Mouse (Mus musculus): ENCODE data around the gene Kif2c.

DNA sequence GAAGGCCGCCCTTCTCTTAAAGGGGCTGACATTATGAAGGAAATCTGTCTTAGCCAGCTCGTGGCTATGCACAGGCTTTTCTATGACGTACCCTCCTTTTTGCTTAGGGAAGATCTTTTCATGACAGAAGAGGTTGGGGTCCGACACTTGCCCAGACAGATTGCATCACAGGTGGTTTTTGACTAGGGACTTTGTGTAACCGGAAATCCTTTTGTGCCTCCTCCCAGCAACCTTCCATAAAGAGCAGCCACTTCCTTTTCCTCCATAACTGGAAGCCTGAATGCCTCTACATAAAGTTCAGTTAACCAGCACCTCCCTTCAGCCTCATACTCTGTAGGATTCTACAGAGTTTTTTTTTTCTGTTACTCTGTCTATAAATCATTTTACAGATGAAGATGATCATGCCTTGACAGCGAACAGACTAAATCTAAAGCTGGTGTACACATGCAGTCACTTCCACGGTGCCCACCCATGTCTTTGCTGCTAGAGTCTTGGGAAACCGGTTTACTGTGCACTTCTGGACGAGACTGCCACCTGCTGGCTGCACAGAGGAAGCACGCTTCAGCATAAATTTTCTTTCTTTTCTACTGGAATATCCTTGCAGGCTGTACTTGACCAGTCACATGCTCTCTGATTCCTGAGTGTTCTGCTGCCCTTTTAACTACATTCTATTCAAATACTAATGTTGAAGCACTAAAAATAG, 36.2 kb upstream of the Kif2c start:
- TF ChIP-seq CTCF (IDR thresholded peaks at IDR 0.05; ENCODE audit: borderline replicate concordance, extremely low read depth, insufficient read depth, insufficient read length) (peak; percentile 93), POLR2A (IDR thresholded peaks at IDR 0.05; ENCODE audit: borderline replicate concordance, extremely low read depth, insufficient read depth, insufficient read length, poor library complexity, severe bottlenecking) (no peak)

Data from brain, embryonic 14.5 days (tissue).